Mouse (Mus musculus) midbrain, embryonic 14.5 days (tissue): ENCODE measurements at regions not wholly inside any gene's neighbourhood (a gene's known extent, or its start where the extent isn't known, plus 50 kb on each side); places are given as distances from the start of the nearest gene placed in this dataset.

ENCODE experiments used
- ATAC-seq: fragments of 200-750 bp; cut with Nextera tagmentation; 2 replicates; pipeline ENCODE4 v1.8.0; 2017; ENCODE audit warnings: moderate number of reproducible peaks, moderate library complexity; ENCODE audit not compliant: low FRiP score, low TSS enrichment
- DNase-seq: peaks from one replicate; pipeline ENCODE4 v3.0.0-alpha.2; 2015
- H3K27ac ChIP-seq: fragments of 300-500 bp; sonication (generic); replicated peaks from 2 replicates; pipeline ENCODE4 v1.5.1; 2014; ENCODE audit warnings: mild to moderate bottlenecking, low read depth, low read length, moderate library complexity
- H3K27me3 ChIP-seq: fragments of 300-500 bp; sonication (generic); 2 replicates; pipeline ENCODE4 v1.6.1; 2014; ENCODE audit warnings: low read length, control low read depth, mixed read lengths; ENCODE audit not compliant: control insufficient read depth, insufficient read depth
- H3K36me3 ChIP-seq: fragments of 300-500 bp; sonication (generic); 2 replicates; pipeline ENCODE4 v1.6.1; 2014; ENCODE audit warnings: low read length, control low read depth; ENCODE audit not compliant: control insufficient read depth, insufficient read depth
- H3K4me1 ChIP-seq: fragments of 300-500 bp; sonication (generic); 2 replicates; pipeline ENCODE4 v1.6.1; 2014; ENCODE audit warnings: mild to moderate bottlenecking, antibody characterized with exemption, low read length, control low read depth; ENCODE audit not compliant: control insufficient read depth, insufficient read depth
- H3K4me2 ChIP-seq: fragments of 300-500 bp; sonication (generic); 2 replicates; pipeline ENCODE4 v1.6.1; 2014; ENCODE audit warnings: mild to moderate bottlenecking, low read length, moderate library complexity
- H3K4me3 ChIP-seq: fragments of 300-500 bp; sonication (generic); replicated peaks from 2 replicates; pipeline ENCODE4 v1.5.1; 2014; ENCODE audit warnings: low read depth, low read length
- H3K9ac ChIP-seq: fragments of 300-500 bp; sonication (generic); replicated peaks from 2 replicates; pipeline ENCODE4 v1.6.1; 2014; ENCODE audit warnings: mild to moderate bottlenecking, low read length, moderate library complexity
- H3K9me3 ChIP-seq: fragments of 300-500 bp; sonication (generic); 2 replicates; pipeline ENCODE4 v1.6.1; 2016; ENCODE audit warnings: low read length, control low read depth, mixed read lengths; ENCODE audit not compliant: control insufficient read depth
- WGBS: fragments of 180-500 bp; shearing (Covaris S2); extraction: QIAGEN DNeasy Blood & Tissue Kit; methylation state at CpG from one replicate; pipeline ENCODE4 v1.1.7; 2014; 5-methylcytosine and 5-hydroxymethylcytosine counted together

GRCm38 (mm10) chr12:48929035-48929434 is 453.4 kb upstream of the Foxg1 start:
- H3K4me3 ChIP-seq: no peak overlapping the region
- no peak overlapping the region for H3K9ac ChIP-seq
- no peak overlapping the region for H3K27ac ChIP-seq
- no peaks in the 10 kb centered on the region for H3K36me3 ChIP-seq
- ATAC-seq (no peak), DNase-seq (peak; percentile 19)
- H3K9me3 ChIP-seq: no peaks in the 10 kb centered on the region
- no peak overlapping the region for H3K4me2 ChIP-seq
- no peaks in the 10 kb centered on the region for H3K4me1 ChIP-seq
- H3K27me3 ChIP-seq: no peaks in the 10 kb centered on the region

- H3K4me1 ChIP-seq: no peaks in the 10 kb centered on the region
- DNase-seq (no peak), ATAC-seq (no peak)
- H3K27me3 ChIP-seq: no peaks in the 10 kb centered on the region
- H3K36me3 ChIP-seq: no peaks in the 10 kb centered on the region
- H3K9me3 ChIP-seq: no peaks in the 10 kb centered on the region
- no peak overlapping the region for H3K9ac ChIP-seq
- no peak overlapping the region for H3K4me3 ChIP-seq
- no peak overlapping the region for H3K4me2 ChIP-seq
- H3K27ac ChIP-seq: no peak overlapping the region
These were observed 436.0 kb upstream of the Foxg1 start for GRCm38 (mm10) chr12:48946505-48946904.

- Histone ChIP-seq H3K4me2 (peak overlapping the region; percentile 36), H3K4me1 (peaks cover 9% of the 10 kb centered on the region), H3K36me3 (no peaks in the 10 kb centered on the region), H3K27me3 (no peaks in the 10 kb centered on the region), H3K27ac (peak overlapping the region; percentile 75), H3K9me3 (no peaks in the 10 kb centered on the region), H3K9ac (no peak overlapping the region), H3K4me3 (no peak overlapping the region)
- DNase-seq (peak; percentile 76), ATAC-seq (peak; percentile 89)
- 18% methylated on average over 6 of the region's 6 CpGs for WGBS
These were observed 423.0 kb upstream of the Foxg1 start for GRCm38 (mm10) chr12:48959289-48960005.

GRCm38 (mm10) chr12:48960056-48960455 is 422.4 kb upstream of the Foxg1 start:
- no peaks in the 10 kb centered on the region for H3K9me3 ChIP-seq
- peak overlapping the region; percentile 78 for H3K27ac ChIP-seq
- ATAC-seq (no peak), DNase-seq (peak; percentile 28)
- H3K36me3 ChIP-seq: no peaks in the 10 kb centered on the region
- WGBS: 55% methylated on average over 4 of the region's 4 CpGs
- no peak overlapping the region for H3K4me2 ChIP-seq
- H3K9ac ChIP-seq: no peak overlapping the region
- H3K4me3 ChIP-seq: no peak overlapping the region
- no peaks in the 10 kb centered on the region for H3K27me3 ChIP-seq
- H3K4me1 ChIP-seq: peaks cover 9% of the 10 kb centered on the region

GRCm38 (mm10) chr12:48963451-48963850 is 419.0 kb upstream of the Foxg1 start:
- ATAC-seq (no peak), DNase-seq (no peak)
- Histone ChIP-seq H3K9ac (no peak overlapping the region), H3K36me3 (no peaks in the 10 kb centered on the region), H3K4me2 (no peak overlapping the region), H3K4me1 (peaks cover 9% of the 10 kb centered on the region), H3K9me3 (no peaks in the 10 kb centered on the region), H3K27me3 (no peaks in the 10 kb centered on the region), H3K4me3 (no peak overlapping the region), H3K27ac (no peak overlapping the region)
- 90% methylated on average over 3 of the region's 3 CpGs for WGBS
